ENCODE assay signal across 7 mouse cellular contexts in genomic region chr3:51561109-51561992, GRCm38 (mm10). TPM values are rescaled to one million over a fixed set of nuclear protein-coding genes. Genes with fewer than 3 reads are reported as not detected.
DNase-seq lines count a peak whose midpoint lies in the region; ATAC-seq and TF ChIP-seq lines count a peak whose summit lies in the region.

No protein-coding gene starts in this region.

- ATAC-seq in activated CD4-positive, CD25-positive, alpha-beta regulatory T cell, adult 4 months = peak; percentile 37
- peak; percentile 60 for ATAC-seq in hindbrain, postnatal 0 days
- ATAC-seq in megakaryocyte progenitor cell, adult 5-6 weeks (replicated peaks; ENCODE audit: poor library complexity) = peak; percentile 38

- under 1% methylated on average over 32 of the region's 32 CpGs for WGBS in hindbrain, postnatal 0 days

- H3K27ac ChIP-seq in hindbrain, postnatal 0 days = peak overlapping the region; percentile 96

- no peaks in the 10 kb centered on the region for H3K36me3 ChIP-seq in hindbrain, postnatal 0 days (ENCODE audit: insufficient read depth, low read length)

- intact Hi-C loops in left cerebral cortex, postnatal 14 days (cut with DNase I) = loop anchor here (5.0 kb wide), 1 partner anchor 79 kb away; the partner anchor contains the start of gene Rab33b

- peaks cover 8% of the 10 kb centered on the region; the same call in 1 of the 2 replicates for H3K4me1 ChIP-seq in hindbrain, postnatal 0 days (ENCODE audit: insufficient read depth, low read length)

- H3K27me3 ChIP-seq in hindbrain, postnatal 0 days (ENCODE audit: insufficient read depth, low read length) = no peaks in the 10 kb centered on the region

- peak; percentile 75 to 76 for DNase-seq in cerebellum, postnatal 14 days
- peak; percentile 52 to 54 for DNase-seq in frontal cortex, postnatal 36 days (ENCODE audit: low spot score in 2 of 2)
- peak; percentile 84 for DNase-seq in hindbrain, postnatal 0 days (ENCODE audit: low spot score)
- DNase-seq in left cerebral cortex, postnatal 14 days (ENCODE audit: low spot score in 2 of 2) = peak; percentile 70 to 72
- peak; percentile 44 for DNase-seq in right cerebral cortex, postnatal 25 days

- H3K9me3 ChIP-seq in hindbrain, postnatal 0 days (ENCODE audit: low read length) = no peaks in the 10 kb centered on the region

- TF ChIP-seq CTCF in hindbrain, postnatal 0 days (IDR thresholded peaks at IDR 0.05; ENCODE audit: low read depth) = peak; percentile 62

- H3K9ac ChIP-seq in hindbrain, postnatal 0 days (replicated peaks; ENCODE audit: low read length) = peak overlapping the region; percentile 97

- H3K4me2 ChIP-seq in hindbrain, postnatal 0 days (ENCODE audit: low read depth, low read length) = peak overlapping the region; percentile 84

- peak overlapping the region; percentile 86 for H3K4me3 ChIP-seq in hindbrain, postnatal 0 days (ENCODE audit: low read length)

RNA-seq across cellular contexts. Expression of gene Setd7, which starts 0.7 kb away (rescaled TPM):
- 10 to 100 TPM in 1 of 2 experiments, 1 to 10 TPM in 1; 6.3 to 10.5 TPM for polyA plus RNA-seq in activated CD4-positive, CD25-positive, alpha-beta regulatory T cell, adult 4 months (2017; shearing (Covaris generic))
- 10.1 and 20.6 TPM in 2 replicates for total RNA-seq in hindbrain, postnatal 0 days (2014; rRNA removed)
- 2.4 and 2.5 TPM in 2 replicates for polyA plus RNA-seq in hindbrain, postnatal 0 days (2015; fragmentation: Nextera tagmentation; extraction: Ambion mirVana)
- total RNA-seq in left cerebral cortex, postnatal 14 days (2021) = 10 to 100 TPM; 76.1 to 80.7 TPM
- total RNA-seq in megakaryocyte progenitor cell, adult 5-6 weeks (2015) = 38.2 and 38.9 TPM in 2 replicates
- total RNA-seq in megakaryocyte progenitor cell, adult 5-6 weeks (2017) = 25.8 and 30.2 TPM in 2 replicates

Comparison
In these comparisons a context has a peak if more than half of its experiments do, and no peak if none do; other contexts are left out.
1. Peak in every context shown above with its lines: DNase-seq, ATAC-seq, H3K4me3 ChIP-seq and H3K27ac ChIP-seq.